Mouse (Mus musculus): ENCODE data around the gene Lrfn3. TPM values are rescaled to one million over a fixed set of nuclear protein-coding genes. Genes with fewer than 3 reads are reported as not detected.
A peak's percentile ranks its signal among the peaks of the same experiment; 100 is the strongest.

Gene Lrfn3
- polyA plus RNA-seq, 1 experiment: 4.2 TPM

GRCm38 (mm10) chr7:30306083-30306779 lies 56.3 kb downstream of the Lrfn3 start:
- Histone ChIP-seq H3K4me3 (ENCODE audit: low read depth, low read length) (no peak overlapping the region), H3K27ac (ENCODE audit: insufficient read depth, low read length) (no peak overlapping the region), H3K27me3 (ENCODE audit: control insufficient read depth, insufficient read depth, low read length, poor library complexity, severe bottlenecking) (no peaks in the 10 kb centered on the region), H3K36me3 (ENCODE audit: control insufficient read depth, insufficient read depth, low read length, poor library complexity, severe bottlenecking) (no peaks in the 10 kb centered on the region), H3K9ac (ENCODE audit: low read depth, poor library complexity, severe bottlenecking) (no peak overlapping the region), H3K4me1 (ENCODE audit: control insufficient read depth, insufficient read depth, low read length) (peaks cover 2% of the 10 kb centered on the region), H3K9me3 (replicated peaks; ENCODE audit: control insufficient read depth, insufficient read depth, low read length, poor library complexity, severe bottlenecking) (no peaks in the 10 kb centered on the region)
- no peak for TF ChIP-seq POLR2A (IDR thresholded peaks at IDR 0.05; ENCODE audit: insufficient read depth, low read length)
- peak; percentile 32 for TF ChIP-seq CTCF (IDR thresholded peaks at IDR 0.05; ENCODE audit: low read depth, low read length)
- TF ChIP-seq EP300 (IDR thresholded peaks at IDR 0.05; ENCODE audit: insufficient read depth, low read depth, low read length): no peak

Other genes starting within 250 kb of the Lrfn3 start
- gene Zfp382, start 240.8 kb downstream of the Lrfn3 start, polyA plus RNA-seq (2011; ENCODE audit: insufficient read depth, insufficient read length, low read depth, missing spikeins): 6.1 and 9.0 TPM in 2 replicates
- 44.4 and 46.2 TPM in 2 replicates for gene Zfp146, start 193.0 kb downstream of the Lrfn3 start, polyA plus RNA-seq (2011; ENCODE audit: insufficient read depth, insufficient read length, low read depth, missing spikeins)
- gene Cox7a1, start 178.6 kb downstream of the Lrfn3 start, polyA plus RNA-seq (2011; ENCODE audit: insufficient read depth, insufficient read length, low read depth, missing spikeins): 21.7 and 21.8 TPM in 2 replicates
- gene Capns1, start 164.0 kb downstream of the Lrfn3 start, polyA plus RNA-seq (2011; ENCODE audit: insufficient read depth, insufficient read length, low read depth, missing spikeins): 359 and 396 TPM in 2 replicates
- gene Polr2i, start 130.8 kb downstream of the Lrfn3 start, polyA plus RNA-seq (2011; ENCODE audit: insufficient read depth, insufficient read length, low read depth, missing spikeins): 58.7 and 65.4 TPM in 2 replicates
- 86.6 and 90.0 TPM in 2 replicates for gene Tbcb, start 130.5 kb downstream of the Lrfn3 start, polyA plus RNA-seq (2011; ENCODE audit: insufficient read depth, insufficient read length, low read depth, missing spikeins)
- not detected in 2 replicates for gene Ovol3, start 127.0 kb downstream of the Lrfn3 start, polyA plus RNA-seq (2011; ENCODE audit: insufficient read depth, insufficient read length, low read depth, missing spikeins)
- 0.60 and 0.84 TPM in 2 replicates for gene Thap8, start 82.7 kb downstream of the Lrfn3 start, polyA plus RNA-seq (2011; ENCODE audit: insufficient read depth, insufficient read length, low read depth, missing spikeins)
- 26.2 and 27.0 TPM in 2 replicates for gene Wdr62, start 82.4 kb downstream of the Lrfn3 start, polyA plus RNA-seq (2011; ENCODE audit: insufficient read depth, insufficient read length, low read depth, missing spikeins)
- gene Clip3, start 71.0 kb downstream of the Lrfn3 start, polyA plus RNA-seq (2011; ENCODE audit: insufficient read depth, insufficient read length, low read depth, missing spikeins): 49.4 and 52.2 TPM in 2 replicates
- gene Alkbh6, start 54.1 kb downstream of the Lrfn3 start, polyA plus RNA-seq (2011; ENCODE audit: insufficient read depth, insufficient read length, low read depth, missing spikeins): 25.3 and 29.5 TPM in 2 replicates
- 41.6 and 43.7 TPM in 2 replicates for gene Syne4, start 48.0 kb downstream of the Lrfn3 start, polyA plus RNA-seq (2011; ENCODE audit: insufficient read depth, insufficient read length, low read depth, missing spikeins)
- gene E130208F15Rik, start 41.0 kb downstream of the Lrfn3 start, polyA plus RNA-seq (2011; ENCODE audit: insufficient read depth, insufficient read length, low read depth, missing spikeins): 0.52 and 0.58 TPM in 2 replicates
- gene Sdhaf1, start 38.9 kb downstream of the Lrfn3 start, polyA plus RNA-seq (2011; ENCODE audit: insufficient read depth, insufficient read length, low read depth, missing spikeins): 5.6 and 7.3 TPM in 2 replicates
- not detected in 2 replicates for gene Tyrobp, start 51.0 kb upstream of the Lrfn3 start, polyA plus RNA-seq (2011; ENCODE audit: insufficient read depth, insufficient read length, low read depth, missing spikeins)
- not detected in 2 replicates for gene Hcst, start 57.1 kb upstream of the Lrfn3 start, polyA plus RNA-seq (2011; ENCODE audit: insufficient read depth, insufficient read length, low read depth, missing spikeins)
- 4.1 TPM in 2 replicates for gene Nfkbid, start 59.0 kb upstream of the Lrfn3 start, polyA plus RNA-seq (2011; ENCODE audit: insufficient read depth, insufficient read length, low read depth, missing spikeins)
- gene Aplp1, start 82.8 kb upstream of the Lrfn3 start, polyA plus RNA-seq (2011; ENCODE audit: insufficient read depth, insufficient read length, low read depth, missing spikeins): 70.6 and 78.2 TPM in 2 replicates
- gene Kirrel2, start 94.9 kb upstream of the Lrfn3 start, polyA plus RNA-seq (2011; ENCODE audit: insufficient read depth, insufficient read length, low read depth, missing spikeins): 5.8 and 9.4 TPM in 2 replicates
- gene Nphs1, start 95.5 kb upstream of the Lrfn3 start, polyA plus RNA-seq (2011; ENCODE audit: insufficient read depth, insufficient read length, low read depth, missing spikeins): 27.5 and 30.9 TPM in 2 replicates
- gene Prodh2, start 130.8 kb upstream of the Lrfn3 start, polyA plus RNA-seq (2011; ENCODE audit: insufficient read depth, insufficient read length, low read depth, missing spikeins): 0.58 TPM in 1 of 2 replicates, not detected in the other
- gene Arhgap33, start 172.3 kb upstream of the Lrfn3 start, polyA plus RNA-seq (2011; ENCODE audit: insufficient read depth, insufficient read length, low read depth, missing spikeins): 6.0 and 6.5 TPM in 2 replicates
- gene Hspb6, start 189.4 kb upstream of the Lrfn3 start, polyA plus RNA-seq (2011; ENCODE audit: insufficient read depth, insufficient read length, low read depth, missing spikeins): 6.4 and 7.0 TPM in 2 replicates
- 16.8 and 17.3 TPM in 2 replicates for gene Proser3, start 189.5 kb upstream of the Lrfn3 start, polyA plus RNA-seq (2011; ENCODE audit: insufficient read depth, insufficient read length, low read depth, missing spikeins)
- 23.3 and 29.3 TPM in 2 replicates for gene Lin37, start 197.1 kb upstream of the Lrfn3 start, polyA plus RNA-seq (2011; ENCODE audit: insufficient read depth, insufficient read length, low read depth, missing spikeins)
- gene U2af1l4, start 200.5 kb upstream of the Lrfn3 start, polyA plus RNA-seq (2011; ENCODE audit: insufficient read depth, insufficient read length, low read depth, missing spikeins): 50.9 and 73.9 TPM in 2 replicates
- 1.8 and 1.9 TPM in 2 replicates for gene Gm49396, start 200.6 kb upstream of the Lrfn3 start, polyA plus RNA-seq (2011; ENCODE audit: insufficient read depth, insufficient read length, low read depth, missing spikeins)
- 99.8 and 107 TPM in 2 replicates for gene Psenen, start 200.9 kb upstream of the Lrfn3 start, polyA plus RNA-seq (2011; ENCODE audit: insufficient read depth, insufficient read length, low read depth, missing spikeins)
- 0.72 TPM in 1 of 2 replicates, not detected in the other for gene Igflr1, start 202.7 kb upstream of the Lrfn3 start, polyA plus RNA-seq (2011; ENCODE audit: insufficient read depth, insufficient read length, low read depth, missing spikeins)
- gene Kmt2b, start 226.0 kb upstream of the Lrfn3 start, polyA plus RNA-seq (2011; ENCODE audit: insufficient read depth, insufficient read length, low read depth, missing spikeins): 70.2 and 81.4 TPM in 2 replicates
- gene Zbtb32, start 236.1 kb upstream of the Lrfn3 start, polyA plus RNA-seq (2011; ENCODE audit: insufficient read depth, insufficient read length, low read depth, missing spikeins): 20.3 and 22.7 TPM in 2 replicates